Mouse (Mus musculus) midbrain, embryonic 12.5 days (tissue): Measurements from ENCODE around the gene Rint1. TPM values are rescaled to one million over a fixed set of nuclear protein-coding genes. Genes with fewer than 3 reads are reported as not detected.

Experiments
- polyA plus RNA-seq: library from polyadenylated mRNA; unstranded; fragments of >200 nt; fragmentation: Nextera tagmentation; extraction: Ambion mirVana; gene quantifications from 2 replicates; pipeline ENCODE4 v1.2.1, GENCODE M21; 2016

The Rint1 gene
- polyA plus RNA-seq, 1 experiment from 2014 or later = 39.3 TPM

Other genes with a start within 250 kb of the Rint1 start
- gene Srpk2, start 103.1 kb upstream of the Rint1 start, polyA plus RNA-seq = 77.3 and 78.2 TPM in 2 replicates
- 24.7 and 26.2 TPM in 2 replicates for gene Pus7, start 4.0 kb upstream of the Rint1 start, polyA plus RNA-seq
- 117 and 119 TPM in 2 replicates for gene Tomm7, start 56.5 kb downstream of the Rint1 start, polyA plus RNA-seq
- 46.0 and 47.4 TPM in 2 replicates for gene Fam126a, start 243.0 kb downstream of the Rint1 start, polyA plus RNA-seq